Mouse (Mus musculus): ENCODE measurements around the gene Spop. TPM values are rescaled to one million over a fixed set of nuclear protein-coding genes. Genes with fewer than 3 reads are reported as not detected.

Spop gene
- polyA plus RNA-seq, 1 experiment from 2014 or later: 207 TPM

- WGBS: 95% methylated on average over 6 of the region's 6 CpGs
- no peak for ATAC-seq (ENCODE audit: low FRiP score, low read depth)
Measured at GRCm38 (mm10) chr11:95446580-95447305, 32.9 kb downstream of the Spop start.

DNA sequence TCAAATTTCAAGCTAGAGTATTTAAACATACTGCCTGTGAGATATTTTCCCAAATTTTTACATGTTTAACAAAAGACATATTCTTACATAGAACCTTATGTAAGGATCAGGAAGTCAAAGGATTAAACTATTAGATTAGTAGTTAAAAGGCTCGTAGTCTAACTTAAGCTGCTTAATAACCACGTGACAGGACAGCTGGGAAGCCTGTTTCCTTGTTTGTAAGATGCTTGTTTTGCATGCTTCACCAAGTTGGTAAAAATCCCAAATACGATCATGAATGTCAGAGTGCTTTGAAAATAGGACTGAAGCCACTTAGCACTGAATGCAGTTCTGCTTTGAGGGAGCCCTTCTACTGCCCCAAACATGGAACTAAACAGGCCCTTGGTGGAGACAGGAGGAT, 34.5 kb downstream of the Spop start:
- no peaks in the 10 kb centered on the region for H3K27me3 ChIP-seq (replicated peaks)
- no peaks in the 10 kb centered on the region for H3K9me3 ChIP-seq
- WGBS: 80% methylated on average over 3 of the region's 3 CpGs
- H3K27ac ChIP-seq: no peak overlapping the region
- peaks cover 8% of the 10 kb centered on the region for H3K36me3 ChIP-seq
- H3K4me3 ChIP-seq: no peak overlapping the region
- no peak overlapping the region for H3K9ac ChIP-seq
- no peak overlapping the region for H3K4me2 ChIP-seq (replicated peaks)
- peaks cover 4% of the 10 kb centered on the region; the same call in 1 of the 2 replicates for H3K4me1 ChIP-seq
- ATAC-seq (ENCODE audit: low FRiP score, low read depth): no peak

More at GRCm38 (mm10) chr11:95446580-95447305, 32.9 kb downstream of the Spop start:
- H3K9ac ChIP-seq: no peak overlapping the region
- H3K27me3 ChIP-seq (replicated peaks): no peaks in the 10 kb centered on the region
- no peak overlapping the region for H3K27ac ChIP-seq
- no peak overlapping the region for H3K4me2 ChIP-seq (replicated peaks)
- H3K4me1 ChIP-seq: peaks cover 4% of the 10 kb centered on the region; the same call in 1 of the 2 replicates
- peaks cover 8% of the 10 kb centered on the region for H3K36me3 ChIP-seq
- H3K4me3 ChIP-seq: no peak overlapping the region
- H3K9me3 ChIP-seq: no peaks in the 10 kb centered on the region

DNA sequence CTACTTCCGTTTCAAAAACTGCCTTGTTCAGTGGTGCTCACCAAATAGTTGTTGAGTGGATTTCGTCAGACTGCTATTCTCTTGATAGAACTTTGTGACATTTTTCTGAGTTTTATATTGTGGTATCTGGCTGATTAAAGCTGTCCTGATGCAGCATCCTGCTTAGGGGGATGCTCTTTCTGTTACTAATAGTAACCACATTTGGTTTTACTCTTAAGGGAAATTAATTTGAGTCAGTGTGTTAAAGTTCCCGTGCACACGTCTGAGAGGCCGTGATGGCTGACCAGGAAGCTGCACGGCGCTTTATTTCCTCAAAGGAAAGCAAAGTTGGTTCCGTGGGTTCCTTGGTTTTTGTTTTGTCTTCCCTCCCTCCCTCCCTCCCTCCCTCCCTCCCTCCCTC, 41.5 kb downstream of the Spop start:
- no peaks in the 10 kb centered on the region for H3K4me1 ChIP-seq
- WGBS: 68% methylated on average over 8 of the region's 8 CpGs
- ATAC-seq (ENCODE audit: low FRiP score, low read depth): no peak
- H3K27me3 ChIP-seq (replicated peaks): no peaks in the 10 kb centered on the region
- H3K27ac ChIP-seq: no peak overlapping the region
- no peak overlapping the region for H3K9ac ChIP-seq
- H3K4me2 ChIP-seq (replicated peaks): no peak overlapping the region
- H3K4me3 ChIP-seq: no peak overlapping the region
- H3K36me3 ChIP-seq: peaks cover 8% of the 10 kb centered on the region
- no peaks in the 10 kb centered on the region for H3K9me3 ChIP-seq

- no peak overlapping the region for H3K9ac ChIP-seq
- no peak overlapping the region for H3K4me2 ChIP-seq (replicated peaks)
- H3K4me3 ChIP-seq: no peak overlapping the region
- H3K27ac ChIP-seq: no peak overlapping the region
- no peaks in the 10 kb centered on the region for H3K36me3 ChIP-seq
- no peaks in the 10 kb centered on the region for H3K27me3 ChIP-seq (replicated peaks)
- H3K4me1 ChIP-seq: no peaks in the 10 kb centered on the region
- H3K9me3 ChIP-seq: no peaks in the 10 kb centered on the region
- ATAC-seq (ENCODE audit: low FRiP score, low read depth): no peak
- WGBS: 86% methylated on average over 2 of the region's 2 CpGs
Measured at GRCm38 (mm10) chr11:95460872-95461271, 47.0 kb downstream of the Spop start.

DNA sequence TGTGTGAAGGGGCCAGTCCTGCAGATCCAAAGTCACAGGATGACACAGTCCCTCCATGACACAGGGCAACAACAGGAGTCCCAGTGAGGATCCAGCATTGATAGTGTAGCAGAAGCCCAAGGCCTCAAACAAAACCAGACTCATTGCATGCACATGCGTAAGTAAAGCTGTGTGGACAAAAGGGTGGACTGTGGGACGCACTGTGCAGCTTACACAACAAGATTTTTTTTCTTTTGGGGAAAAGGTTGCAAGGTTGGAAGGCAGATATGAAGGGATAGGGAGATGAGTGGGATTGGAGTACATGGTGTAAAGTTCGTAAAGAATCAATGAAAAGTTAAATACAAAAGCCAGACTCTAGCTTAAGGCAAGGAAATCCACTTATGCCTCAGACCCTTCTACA, 48.3 kb downstream of the Spop start:
- WGBS: 91% methylated on average over 3 of the region's 3 CpGs
- no peak overlapping the region for H3K4me2 ChIP-seq (replicated peaks)
- no peaks in the 10 kb centered on the region for H3K9me3 ChIP-seq
- H3K9ac ChIP-seq: no peak overlapping the region
- no peak for ATAC-seq (ENCODE audit: low FRiP score, low read depth)
- no peaks in the 10 kb centered on the region for H3K27me3 ChIP-seq (replicated peaks)
- H3K27ac ChIP-seq: no peak overlapping the region
- H3K4me3 ChIP-seq: no peak overlapping the region
- no peaks in the 10 kb centered on the region for H3K36me3 ChIP-seq
- H3K4me1 ChIP-seq: no peaks in the 10 kb centered on the region

DNA sequence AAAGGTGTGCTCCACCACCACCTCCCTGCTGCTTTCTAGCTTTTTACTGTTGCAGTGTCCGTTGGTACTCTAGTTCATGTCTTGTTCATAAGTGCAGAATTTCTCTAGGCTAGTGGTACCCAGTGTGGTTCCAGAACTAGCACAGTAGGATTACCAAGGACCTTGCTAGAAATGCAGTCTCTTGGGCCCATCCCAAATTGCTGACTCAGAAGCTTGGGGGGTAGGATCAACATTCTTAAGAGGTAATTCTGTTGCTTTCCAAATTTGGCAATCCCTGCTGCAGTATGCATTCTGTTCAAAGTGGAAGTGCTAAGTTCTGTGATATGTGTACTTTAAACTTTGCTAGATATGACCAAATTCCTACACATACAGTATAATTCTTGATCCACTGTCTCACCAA, 53.9 kb downstream of the Spop start:
- 93% methylated on average over 1 of the region's 1 CpGs for WGBS
- Histone ChIP-seq H3K4me3 (no peak overlapping the region), H3K9ac (no peak overlapping the region), H3K27me3 (replicated peaks) (no peaks in the 10 kb centered on the region), H3K27ac (no peak overlapping the region), H3K4me2 (replicated peaks) (no peak overlapping the region), H3K36me3 (peaks cover 18% of the 10 kb centered on the region), H3K4me1 (no peaks in the 10 kb centered on the region), H3K9me3 (no peaks in the 10 kb centered on the region)
- no peak for ATAC-seq (ENCODE audit: low FRiP score, low read depth)

- no peaks in the 10 kb centered on the region for H3K4me1 ChIP-seq
- no peak overlapping the region for H3K27ac ChIP-seq
- WGBS: 95% methylated on average over 2 of the region's 2 CpGs
- ATAC-seq (ENCODE audit: low FRiP score, low read depth): no peak
- no peak overlapping the region for H3K4me3 ChIP-seq
- no peaks in the 10 kb centered on the region for H3K27me3 ChIP-seq (replicated peaks)
- no peaks in the 10 kb centered on the region for H3K9me3 ChIP-seq
- peaks cover 38% of the 10 kb centered on the region for H3K36me3 ChIP-seq
- H3K4me2 ChIP-seq (replicated peaks): no peak overlapping the region
- H3K9ac ChIP-seq: no peak overlapping the region
Measured at GRCm38 (mm10) chr11:95472942-95473341, 59.1 kb downstream of the Spop start.

GRCm38 (mm10) chr11:95473456-95473855, 59.6 kb downstream of the Spop start:
- Histone ChIP-seq H3K27me3 (replicated peaks) (no peaks in the 10 kb centered on the region), H3K4me3 (no peak overlapping the region), H3K27ac (no peak overlapping the region), H3K9ac (no peak overlapping the region), H3K4me2 (replicated peaks) (no peak overlapping the region), H3K9me3 (no peaks in the 10 kb centered on the region), H3K36me3 (peaks cover 38% of the 10 kb centered on the region), H3K4me1 (no peaks in the 10 kb centered on the region)
- ATAC-seq (ENCODE audit: low FRiP score, low read depth): no peak
- 94% methylated on average over 1 of the region's 1 CpGs for WGBS

- no peaks in the 10 kb centered on the region for H3K27me3 ChIP-seq (replicated peaks)
- ATAC-seq (ENCODE audit: low FRiP score, low read depth): no peak
- 92% methylated on average over 7 of the region's 7 CpGs for WGBS
- no peak overlapping the region for H3K4me2 ChIP-seq (replicated peaks)
- no peak overlapping the region for H3K9ac ChIP-seq
- no peaks in the 10 kb centered on the region for H3K4me1 ChIP-seq
- H3K27ac ChIP-seq: no peak overlapping the region
- H3K4me3 ChIP-seq: no peak overlapping the region
- peaks cover 39% of the 10 kb centered on the region for H3K36me3 ChIP-seq
- H3K9me3 ChIP-seq: no peaks in the 10 kb centered on the region
Measured at GRCm38 (mm10) chr11:95476323-95476722, 62.4 kb downstream of the Spop start.

DNA sequence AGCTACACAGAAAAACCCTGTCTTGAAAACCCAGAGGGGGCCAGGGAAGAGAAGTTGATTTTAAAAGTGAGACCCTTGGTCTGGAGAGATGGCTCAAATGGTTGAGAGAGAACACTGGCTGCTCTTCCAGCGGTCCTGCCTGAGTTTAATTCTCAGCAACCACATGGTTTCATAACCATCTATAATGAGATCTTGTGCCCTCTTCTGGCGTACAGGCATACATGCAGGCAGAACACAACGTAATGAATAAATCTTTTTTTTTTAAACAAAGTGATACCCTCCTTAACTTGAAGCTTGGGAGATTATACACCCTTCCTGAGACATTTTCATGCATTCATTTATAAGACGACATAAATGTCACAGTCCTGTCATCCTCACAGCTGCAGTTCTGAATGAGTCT, 65.6 kb downstream of the Spop start:
- Histone ChIP-seq H3K36me3 (peaks cover 42% of the 10 kb centered on the region), H3K9ac (no peak overlapping the region), H3K4me1 (no peaks in the 10 kb centered on the region), H3K9me3 (no peaks in the 10 kb centered on the region), H3K27me3 (replicated peaks) (no peaks in the 10 kb centered on the region), H3K27ac (no peak overlapping the region), H3K4me2 (replicated peaks) (no peak overlapping the region), H3K4me3 (no peak overlapping the region)
- WGBS: 83% methylated on average over 4 of the region's 4 CpGs
- no peak for ATAC-seq (ENCODE audit: low FRiP score, low read depth)

- H3K27ac ChIP-seq: no peak overlapping the region
- no peaks in the 10 kb centered on the region for H3K4me1 ChIP-seq
- no peak overlapping the region for H3K4me2 ChIP-seq (replicated peaks)
- no peaks in the 10 kb centered on the region for H3K9me3 ChIP-seq
- no peak overlapping the region for H3K9ac ChIP-seq
- 88% methylated on average over 4 of the region's 4 CpGs for WGBS
- ATAC-seq (ENCODE audit: low FRiP score, low read depth): no peak
- H3K36me3 ChIP-seq: peaks cover 43% of the 10 kb centered on the region
- H3K27me3 ChIP-seq (replicated peaks): no peaks in the 10 kb centered on the region
- H3K4me3 ChIP-seq: no peak overlapping the region
Measured at GRCm38 (mm10) chr11:95480662-95481061, 66.8 kb downstream of the Spop start.

- Histone ChIP-seq H3K4me1 (no peaks in the 10 kb centered on the region), H3K36me3 (peaks cover 52% of the 10 kb centered on the region)
Measured at GRCm38 (mm10) chr11:95485634-95486033, 71.8 kb downstream of the Spop start.

DNA sequence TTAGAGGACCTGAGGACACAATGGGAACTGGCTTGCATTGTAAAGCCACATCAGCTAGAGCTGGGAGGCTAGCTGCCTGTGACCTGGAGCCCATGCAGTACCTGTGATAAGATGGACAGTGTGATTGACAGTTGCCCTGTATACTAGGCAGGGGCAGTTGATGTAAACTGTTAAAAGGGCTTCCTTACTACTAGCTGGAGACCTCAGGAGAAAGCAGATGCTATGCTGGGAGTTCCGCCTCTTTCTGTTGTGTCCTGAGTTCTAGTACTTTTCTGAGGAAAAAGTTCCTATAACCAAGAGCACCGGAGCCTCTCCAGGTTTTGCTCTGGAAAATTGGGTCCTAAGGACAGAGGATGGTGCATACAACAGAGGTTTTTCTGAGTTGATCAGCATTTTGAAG, 73.4 kb downstream of the Spop start:
- H3K27me3 ChIP-seq (replicated peaks): no peaks in the 10 kb centered on the region
- H3K36me3 ChIP-seq: peaks cover 65% of the 10 kb centered on the region
- no peak for ATAC-seq (ENCODE audit: low FRiP score, low read depth)
- H3K4me2 ChIP-seq (replicated peaks): no peak overlapping the region
- no peak overlapping the region for H3K27ac ChIP-seq
- WGBS: 94% methylated on average over 2 of the region's 2 CpGs
- no peak overlapping the region for H3K9ac ChIP-seq
- no peak overlapping the region for H3K4me3 ChIP-seq
- H3K4me1 ChIP-seq: no peaks in the 10 kb centered on the region
- no peaks in the 10 kb centered on the region for H3K9me3 ChIP-seq

More at GRCm38 (mm10) chr11:95485634-95486033, 71.8 kb downstream of the Spop start:
- H3K9ac ChIP-seq: no peak overlapping the region
- WGBS: 96% methylated on average over 18 of the region's 18 CpGs
- H3K4me2 ChIP-seq (replicated peaks): no peak overlapping the region
- no peaks in the 10 kb centered on the region for H3K9me3 ChIP-seq
- ATAC-seq (ENCODE audit: low FRiP score, low read depth): no peak
- no peaks in the 10 kb centered on the region for H3K27me3 ChIP-seq (replicated peaks)
- H3K4me3 ChIP-seq: no peak overlapping the region
- H3K27ac ChIP-seq: no peak overlapping the region

Measured in neural tube, embryonic 12.5 days (tissue).